Mouse (Mus musculus): ENCODE measurements at regions not wholly inside any gene's neighbourhood (a gene's known extent, or its start where the extent isn't known, plus 50 kb on each side); places are given as distances from the start of the nearest gene placed in this dataset.

GRCm38 (mm10) chr1:34375440-34375839 lies 64.0 kb downstream of the Ccdc115 start:
- TF ChIP-seq CTCF (IDR thresholded peaks at IDR 0.05 in 2 of 3, conservative IDR thresholded peaks at IDR 0.05 in 1 of 3; ENCODE audit: control insufficient read depth in 1 of 3, insufficient read depth in 1 of 3, low read depth in 2 of 3, low read length in 3 of 3, poor library complexity in 1 of 3, severe bottlenecking in 1 of 3), result no peak
- TF ChIP-seq BHLHE40 (IDR thresholded peaks at IDR 0.05; ENCODE audit: borderline replicate concordance, low read depth, low read length), result peak; percentile 61; the same call in 1 of the 2 replicates
- TF ChIP-seq USF1 (IDR thresholded peaks at IDR 0.05; ENCODE audit: low read depth, low read length), result peak; percentile 73
- Histone ChIP-seq H3K79me2 (ENCODE audit: control insufficient read depth, insufficient read depth, low read length, poor library complexity) (no peaks in the 10 kb centered on the region), H3K36me3 (ENCODE audit: control insufficient read depth in 1 of 2, insufficient read depth in 2 of 2, low read length in 2 of 2) (no peaks in the 10 kb centered on the region), H3K27ac (ENCODE audit: control insufficient read depth, low read depth, low read length) (no peak overlapping the region), H3K9ac (ENCODE audit: control insufficient read depth, low read depth, low read length, poor library complexity, severe bottlenecking) (no peak overlapping the region), H3K4me3 (ENCODE audit: control insufficient read depth in 1 of 2, insufficient read depth in 1 of 2, low read depth in 2 of 2, low read length in 2 of 2) (peak overlapping the region; percentile 43 to 50), H3K27me3 (ENCODE audit: control insufficient read depth in 1 of 2, insufficient read depth in 2 of 2, low read length in 2 of 2) (no peaks in the 10 kb centered on the region), H3K9me3 (replicated peaks; ENCODE audit: insufficient read depth, low read length) (no peaks in the 10 kb centered on the region), H3K4me1 (ENCODE audit: control insufficient read depth in 1 of 2, insufficient read depth in 2 of 2, low read length in 2 of 2) (0 out of 4 replicates have a peak, but pooled peaks cover 0 to 4% of the 10 kb centered on the region in 2 experiments)
- DNase-seq (ENCODE audit: low read depth, low spot score), result peak; percentile 22

- no peaks in the 10 kb centered on the region for H3K27me3 ChIP-seq (ENCODE audit: control insufficient read depth in 1 of 2, insufficient read depth in 2 of 2, low read length in 2 of 2)
- no peaks in the 10 kb centered on the region for H3K36me3 ChIP-seq (ENCODE audit: control insufficient read depth in 1 of 2, insufficient read depth in 2 of 2, low read length in 2 of 2)
- H3K9me3 ChIP-seq (replicated peaks; ENCODE audit: insufficient read depth, low read length), result no peaks in the 10 kb centered on the region
- no peak for DNase-seq (ENCODE audit: low read depth, low spot score)
- H3K27ac ChIP-seq (ENCODE audit: control insufficient read depth, low read depth, low read length), result no peak overlapping the region
- H3K4me1 ChIP-seq (ENCODE audit: control insufficient read depth in 1 of 2, insufficient read depth in 2 of 2, low read length in 2 of 2), result 0 out of 4 replicates have a peak, but pooled peaks cover 0 to 4% of the 10 kb centered on the region in 2 experiments
- no peak overlapping the region for H3K9ac ChIP-seq (ENCODE audit: control insufficient read depth, low read depth, low read length, poor library complexity, severe bottlenecking)
- no peaks in the 10 kb centered on the region for H3K79me2 ChIP-seq (ENCODE audit: control insufficient read depth, insufficient read depth, low read length, poor library complexity)
- H3K4me3 ChIP-seq (ENCODE audit: control insufficient read depth in 1 of 2, insufficient read depth in 1 of 2, low read depth in 2 of 2, low read length in 2 of 2), result no peak overlapping the region
- no peak for TF ChIP-seq UBTF (IDR thresholded peaks at IDR 0.05; ENCODE audit: borderline replicate concordance, insufficient read depth, low read depth, low read length)
- no peak for TF ChIP-seq SMC3 (IDR thresholded peaks at IDR 0.05; ENCODE audit: low read depth, low read length)
- no peak for TF ChIP-seq NRF1 (IDR thresholded peaks at IDR 0.05; ENCODE audit: insufficient read depth, low read depth, low read length, poor library complexity, severe bottlenecking)
- TF ChIP-seq TBP (IDR thresholded peaks at IDR 0.05; ENCODE audit: low read depth, low read length), result no peak
- no peak for TF ChIP-seq ZC3H11A (IDR thresholded peaks at IDR 0.05; ENCODE audit: low read depth, low read length)
- TF ChIP-seq MYC (IDR thresholded peaks at IDR 0.05; ENCODE audit: low read depth, low read length), result no peak
Measured at GRCm38 (mm10) chr1:34371681-34372080, 67.8 kb downstream of the Ccdc115 start.
